Mouse (Mus musculus): ENCODE results near the gene Hoxc5.
A peak's percentile ranks its signal among the peaks of the same experiment; 100 is the strongest.

Gene Hoxc5

DNA sequence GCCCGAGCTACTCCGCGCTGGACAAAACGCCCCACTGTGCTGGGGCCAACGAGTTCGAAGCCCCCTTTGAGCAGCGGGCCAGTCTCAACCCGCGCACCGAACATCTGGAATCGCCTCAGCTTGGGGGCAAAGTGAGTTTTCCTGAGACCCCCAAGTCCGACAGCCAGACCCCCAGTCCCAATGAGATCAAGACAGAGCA lies at the start of gene Hoxc5:
Hoxc5 (plus strand) TSS at position 132 of the 199 bp plus-strand sequence.
- DNase-seq, result no peak

DNA sequence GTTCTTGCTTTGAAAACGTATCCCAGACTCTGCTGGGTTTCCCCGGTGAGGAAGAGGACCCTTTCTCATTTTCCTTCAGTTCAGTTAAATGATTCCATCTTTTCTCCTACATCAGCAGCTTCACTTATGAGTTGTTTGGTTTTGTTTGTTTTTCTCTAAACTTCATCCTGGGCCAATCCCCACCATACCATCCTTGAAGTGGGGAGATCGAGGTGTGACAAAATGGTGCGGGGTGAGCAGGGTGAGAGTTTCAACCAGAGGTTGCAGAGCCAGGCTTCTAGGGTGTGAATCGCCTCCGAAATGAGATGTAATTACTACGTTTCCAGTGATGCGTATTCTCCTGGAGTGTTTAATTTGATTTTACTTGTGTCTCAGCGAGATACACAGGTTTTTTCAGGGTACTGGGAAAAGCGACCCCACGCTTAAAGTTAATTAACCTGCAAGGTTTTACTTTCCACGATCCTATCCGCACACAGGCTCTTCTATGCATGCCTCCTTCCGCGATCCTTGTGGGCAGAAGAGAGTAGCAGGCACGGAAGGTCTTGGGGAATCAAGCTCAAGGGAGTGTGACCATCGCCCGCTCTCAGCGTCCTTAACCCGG lies 49.2 kb upstream of the Hoxc5 start:
- no peak for DNase-seq

DNA sequence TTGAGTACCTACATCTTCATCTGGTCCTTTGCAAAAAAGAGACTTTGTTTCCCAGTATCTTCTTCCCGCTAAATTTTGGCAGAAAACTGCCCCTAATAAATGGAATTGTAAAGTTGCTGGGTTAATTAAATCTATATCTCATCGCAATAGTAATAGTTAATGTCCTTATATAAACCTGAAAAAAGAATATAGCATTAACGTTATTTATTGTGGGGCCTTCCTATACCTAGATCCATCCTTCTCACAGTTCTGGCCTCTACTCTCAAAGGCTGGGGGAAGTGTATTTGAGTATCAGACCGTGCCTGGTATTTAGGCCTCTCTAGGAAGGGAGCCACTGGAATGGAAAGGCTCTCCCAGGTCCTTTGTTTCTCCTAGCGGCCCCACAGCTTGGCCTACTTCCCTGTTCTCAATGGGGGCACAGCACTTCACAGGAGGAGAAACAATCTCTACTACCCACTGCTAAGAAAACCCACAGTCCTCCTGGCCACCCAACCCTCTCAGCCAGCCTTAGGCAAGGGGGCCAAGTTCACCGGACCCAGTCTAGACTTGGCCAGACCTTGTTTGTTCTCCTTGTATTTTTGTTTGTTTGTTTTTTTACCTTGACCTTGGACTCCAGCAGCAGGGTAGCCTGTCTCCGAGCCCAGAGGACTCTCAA lies 48.5 kb upstream of the Hoxc5 start:
- no peak for DNase-seq

DNA sequence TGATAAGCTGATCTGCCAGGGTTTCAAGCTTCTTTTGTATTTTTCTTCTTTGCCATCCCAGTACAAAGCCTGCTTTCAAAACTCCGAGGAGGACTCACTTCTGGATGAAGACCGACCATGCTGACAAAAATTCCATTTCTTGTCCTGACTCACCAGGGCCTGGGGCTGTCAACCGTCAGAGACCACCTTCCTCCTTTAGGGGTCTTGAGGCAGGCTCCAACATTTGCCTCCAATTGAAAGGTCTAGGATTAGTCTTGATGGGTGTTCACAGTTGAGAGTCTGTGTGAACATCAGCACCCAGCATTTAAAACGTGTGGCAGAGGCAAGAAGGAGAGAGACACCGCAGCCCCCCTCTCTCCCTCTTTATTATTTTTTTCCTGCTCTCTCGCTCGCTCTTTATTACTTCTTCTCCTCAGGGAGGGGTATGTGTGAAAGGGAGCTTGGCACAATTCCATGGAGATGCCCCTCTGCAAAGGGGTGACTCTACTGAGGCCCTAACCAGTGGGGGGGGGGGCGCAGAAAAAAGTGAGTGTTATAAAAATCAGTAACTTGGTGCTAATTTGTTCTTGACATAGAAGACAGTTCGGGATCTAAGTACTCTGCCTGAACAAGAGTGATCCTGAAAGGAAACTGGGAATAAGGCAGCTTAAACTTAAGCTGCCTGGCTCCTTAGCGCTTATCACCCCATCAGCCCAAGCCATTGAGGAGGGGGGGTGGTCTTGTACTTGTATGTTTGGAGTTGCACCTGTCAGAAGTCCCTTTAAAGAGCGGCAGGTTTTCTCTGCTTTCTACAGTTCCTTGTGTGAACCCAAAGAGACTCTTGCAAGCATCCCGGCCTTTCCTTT lies 47.7 kb upstream of the Hoxc5 start:
- DNase-seq, result no peak

DNA sequence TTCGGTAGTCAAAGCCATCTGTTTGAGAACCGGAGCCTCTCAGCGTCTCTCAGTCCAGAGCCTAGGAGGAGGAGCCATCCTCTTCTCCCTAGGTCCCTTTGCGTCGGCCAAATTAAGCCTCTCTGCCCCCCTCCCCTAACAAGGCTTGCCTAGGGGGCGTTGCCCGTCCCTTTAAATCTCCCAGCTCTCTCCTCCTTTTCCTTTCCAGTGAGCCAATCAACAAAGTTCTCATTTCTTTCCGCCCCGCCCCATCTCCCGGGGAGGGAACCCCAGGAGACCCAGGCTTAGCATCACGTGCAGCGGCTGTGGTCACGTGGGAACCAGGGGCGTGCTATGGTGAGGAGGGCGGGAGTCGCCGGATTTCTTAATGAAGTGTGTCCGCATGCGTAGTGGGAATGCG lies 46.6 kb upstream of the Hoxc5 start:
- peak in 1 of 2 experiments; percentile 21 for DNase-seq

DNA sequence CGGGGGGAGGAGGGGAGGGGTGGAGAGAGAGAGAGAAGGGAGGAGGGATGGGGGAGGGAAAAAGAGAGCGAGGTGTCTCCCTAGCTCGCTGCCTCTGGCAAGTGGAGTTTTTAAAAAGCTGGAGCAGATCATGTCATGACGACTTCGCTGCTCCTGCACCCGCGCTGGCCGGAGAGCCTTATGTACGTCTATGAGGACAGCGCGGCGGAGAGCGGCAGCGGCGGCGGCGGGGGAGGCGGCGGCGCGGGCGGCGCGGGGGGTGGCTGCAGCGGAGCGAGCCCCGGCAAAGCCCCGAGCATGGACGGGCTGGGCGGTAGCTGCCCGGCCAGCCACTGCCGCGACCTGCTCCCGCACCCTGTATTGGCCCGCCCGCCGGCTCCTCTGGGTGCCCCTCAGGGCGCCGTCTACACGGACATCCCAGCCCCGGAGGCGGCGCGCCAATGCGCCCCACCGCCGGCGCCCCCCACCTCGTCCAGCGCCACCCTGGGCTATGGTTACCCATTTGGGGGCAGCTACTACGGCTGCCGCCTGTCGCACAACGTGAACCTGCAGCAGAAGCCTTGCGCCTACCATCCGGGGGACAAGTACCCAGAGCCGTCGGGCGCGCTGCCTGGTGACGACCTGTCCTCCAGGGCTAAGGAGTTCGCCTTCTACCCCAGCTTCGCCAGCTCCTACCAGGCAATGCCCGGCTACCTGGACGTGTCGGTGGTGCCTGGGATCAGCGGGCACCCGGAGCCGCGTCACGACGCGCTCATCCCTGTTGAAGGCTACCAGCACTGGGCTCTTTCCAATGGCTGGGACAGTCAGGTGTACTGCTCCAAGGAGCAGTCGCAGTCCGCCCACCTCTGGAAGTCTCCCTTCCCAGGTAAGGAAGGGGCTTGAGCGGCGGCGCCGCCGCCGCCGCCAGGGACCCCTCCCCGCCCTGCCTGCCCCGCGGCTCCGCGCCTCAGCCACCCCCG lies 45.9 kb upstream of the Hoxc5 start, which contains the start of gene Hoxc13:
Hoxc13 (plus strand) TSS at position 51 of the 959 bp plus-strand sequence.
- no peak for DNase-seq

DNA sequence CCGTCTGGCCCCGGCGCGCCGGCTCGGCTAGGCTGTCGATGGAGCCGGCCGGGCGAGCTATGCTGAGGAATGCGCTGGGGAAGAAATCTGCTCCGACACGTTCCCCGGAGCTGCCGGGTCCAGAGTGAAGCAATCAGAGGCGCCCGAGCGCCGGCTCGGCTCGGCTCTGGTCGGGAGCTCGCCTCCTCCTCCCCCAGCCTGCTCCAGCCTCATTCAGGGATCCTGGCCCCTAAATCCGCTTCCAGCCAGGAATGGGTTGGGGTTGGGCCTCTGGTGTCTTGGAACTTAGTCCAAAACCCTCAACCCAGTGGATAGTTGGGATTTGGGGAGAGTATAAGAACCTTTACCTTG lies 45.3 kb upstream of the Hoxc5 start:
- no peak for DNase-seq

DNA sequence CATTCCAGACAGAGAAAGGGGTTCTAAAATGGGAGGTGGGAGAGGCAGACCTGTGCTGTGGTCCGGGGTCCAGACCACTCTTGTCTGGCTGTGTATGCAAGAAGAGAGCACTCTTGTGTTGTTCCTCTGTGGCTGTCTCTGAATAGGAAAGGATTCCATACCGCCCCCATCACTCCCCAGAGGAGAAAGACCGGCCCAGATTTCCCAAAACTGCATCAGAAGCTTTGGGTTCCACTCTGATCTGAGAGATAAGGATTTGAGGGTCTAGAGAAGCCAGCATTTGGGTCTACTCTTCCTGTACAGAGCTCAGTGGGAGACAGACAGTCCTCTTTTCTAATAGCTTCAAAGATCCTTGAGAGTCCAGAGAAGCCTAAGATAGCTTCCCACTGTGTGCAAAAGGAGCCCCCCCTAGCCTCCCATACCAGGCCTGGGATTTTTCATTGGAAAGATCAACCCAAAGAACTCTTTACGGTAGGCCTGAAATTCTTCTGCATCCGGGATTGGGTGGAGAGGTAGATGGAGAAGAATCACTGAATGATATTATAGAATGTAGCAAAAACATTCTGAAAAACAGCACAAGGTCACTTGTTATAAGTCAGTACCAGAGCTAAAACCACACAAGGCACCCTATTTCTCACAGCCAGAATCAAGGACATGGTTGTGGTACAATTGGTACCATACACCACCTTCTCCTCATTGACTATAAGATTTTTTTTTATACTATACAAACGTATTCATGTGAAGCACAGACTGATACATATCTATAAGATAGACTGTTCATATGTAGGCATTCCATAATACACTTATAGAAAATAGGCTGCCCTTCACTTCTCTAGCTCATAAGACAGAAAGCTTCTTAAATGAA lies 44.4 kb upstream of the Hoxc5 start:
- no peak for DNase-seq

DNA sequence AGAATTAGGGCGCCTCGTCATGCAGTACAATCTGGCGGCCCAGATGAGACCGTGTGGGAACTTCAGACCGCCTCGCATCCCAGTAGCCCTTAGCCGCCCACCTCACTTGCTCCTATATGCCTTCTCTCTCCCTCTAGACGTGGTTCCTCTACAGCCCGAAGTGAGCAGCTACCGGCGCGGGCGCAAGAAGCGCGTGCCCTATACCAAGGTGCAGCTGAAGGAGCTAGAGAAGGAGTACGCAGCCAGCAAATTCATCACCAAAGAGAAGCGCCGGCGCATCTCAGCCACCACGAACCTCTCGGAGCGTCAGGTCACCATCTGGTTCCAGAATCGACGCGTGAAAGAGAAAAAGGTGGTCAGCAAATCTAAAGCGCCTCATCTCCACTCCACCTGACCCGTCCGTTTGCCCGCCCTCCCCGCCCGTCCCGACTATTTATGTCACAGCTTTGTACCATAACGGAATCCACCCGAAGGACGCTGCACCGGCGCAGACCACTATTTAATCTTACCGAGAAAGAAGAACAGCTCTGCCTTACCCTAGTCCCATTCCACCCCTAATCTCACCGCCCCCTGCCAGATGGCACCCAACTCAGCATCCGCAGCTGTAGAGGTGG lies 40.1 kb upstream of the Hoxc5 start:
- no peak for DNase-seq

DNA sequence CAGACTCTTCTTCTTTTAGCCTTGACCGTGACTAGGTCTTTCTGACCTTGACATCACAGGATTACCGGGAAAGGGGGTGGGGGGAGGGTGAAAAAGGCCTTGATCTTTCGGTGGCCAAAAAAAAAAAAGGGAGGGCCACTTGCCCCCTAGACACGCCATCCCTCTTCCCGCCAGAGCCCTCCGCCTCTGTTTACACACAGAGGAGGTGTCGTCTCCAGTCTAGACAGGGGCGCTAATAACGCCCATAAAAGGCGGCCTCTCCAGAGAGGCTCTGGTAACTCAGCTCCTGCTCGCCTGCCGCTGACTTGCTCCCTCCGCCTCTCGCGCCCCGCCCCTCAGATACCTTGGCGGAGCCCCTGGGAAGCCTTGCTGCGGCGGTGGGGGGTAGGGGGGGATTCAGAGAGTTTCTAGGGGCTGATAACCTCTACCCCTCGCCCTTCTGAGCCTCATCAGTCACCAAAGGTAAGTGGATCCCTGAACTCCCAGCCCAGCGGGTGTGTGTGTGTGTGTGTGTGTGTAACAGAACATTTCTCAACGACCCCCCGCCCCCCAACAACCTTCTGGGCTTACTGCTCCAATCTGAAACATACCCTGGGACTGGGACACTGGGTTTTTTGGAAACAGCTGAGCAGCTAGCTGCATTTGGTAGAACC lies 35.4 kb upstream of the Hoxc5 start:
- no peak for DNase-seq

DNA sequence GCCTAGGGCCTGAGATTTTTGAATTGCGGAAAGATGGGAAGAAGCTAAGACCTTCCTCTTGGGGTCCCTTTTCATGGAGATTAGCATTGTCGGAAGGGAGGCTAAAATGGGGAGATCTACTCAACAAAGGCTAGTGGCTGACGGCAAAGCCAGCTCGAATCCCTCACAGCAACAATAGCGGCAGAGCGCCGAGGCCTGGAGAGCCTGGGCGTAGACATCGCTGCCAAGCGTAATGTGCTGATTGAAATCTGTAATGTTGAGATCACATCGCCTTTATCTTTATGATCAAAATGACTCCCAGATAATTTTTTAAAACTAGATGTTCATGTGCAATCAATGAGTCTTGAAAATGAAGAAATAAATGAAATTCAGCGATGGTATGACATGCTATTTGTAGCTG lies 32.8 kb upstream of the Hoxc5 start:
- DNase-seq, result no peak

DNA sequence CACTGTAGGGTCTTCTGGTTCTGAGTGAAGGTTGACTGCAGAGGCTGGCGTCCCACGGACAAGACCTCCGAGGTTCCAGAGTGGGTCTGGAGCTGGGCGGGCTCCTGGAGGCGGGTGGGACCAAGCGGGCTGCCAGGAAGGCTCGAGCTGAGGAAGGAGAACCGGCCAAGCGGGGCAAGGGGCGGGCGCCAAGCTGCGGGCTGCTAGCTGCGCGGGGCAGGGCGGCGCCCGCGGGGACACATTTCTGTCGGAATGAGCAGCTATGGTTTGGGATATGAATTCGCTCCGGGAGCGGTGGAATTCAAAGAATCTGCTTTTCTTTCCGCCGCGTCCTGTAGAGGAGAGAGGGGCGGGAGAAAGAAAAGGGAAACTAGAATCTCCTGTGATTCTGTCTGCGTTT lies 32.3 kb upstream of the Hoxc5 start:
- DNase-seq, result no peak

DNA sequence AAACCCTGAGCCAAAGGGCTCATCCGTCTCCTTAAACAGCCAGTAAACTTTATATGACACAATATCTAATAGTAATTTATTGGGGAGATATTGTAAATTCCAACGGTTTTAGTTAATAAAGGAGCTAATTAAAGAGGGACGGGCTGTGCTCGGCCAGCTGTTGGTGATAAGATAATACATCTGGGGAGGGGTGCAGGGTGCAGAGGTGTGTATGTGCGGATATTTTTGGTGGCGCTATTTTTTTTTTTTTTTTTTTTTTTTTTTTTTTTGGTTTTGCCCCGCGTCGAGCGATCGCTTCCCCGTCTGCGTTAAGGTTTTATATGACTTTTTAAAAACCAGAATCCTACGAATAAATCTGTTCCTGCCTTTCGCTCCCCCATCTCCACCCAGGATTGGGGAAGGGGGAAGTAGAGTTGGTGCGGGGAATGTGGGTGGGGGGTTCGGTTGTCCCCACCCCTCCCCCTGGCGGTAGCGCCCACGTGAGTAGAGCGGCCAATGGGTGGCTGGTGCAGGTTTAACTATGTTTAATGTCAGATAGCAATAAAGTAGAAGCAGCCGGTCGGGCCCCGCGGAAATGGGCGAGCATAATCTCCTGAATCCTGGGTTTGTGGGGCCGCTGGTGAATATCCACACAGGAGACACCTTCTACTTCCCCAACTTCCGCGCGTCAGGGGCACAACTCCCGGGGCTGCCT lies 30.8 kb upstream of the Hoxc5 start, which contains the start of gene Hoxc12:
Hoxc12 (plus strand) TSS at position 479 of the 694 bp plus-strand sequence.
- no peak for DNase-seq

DNA sequence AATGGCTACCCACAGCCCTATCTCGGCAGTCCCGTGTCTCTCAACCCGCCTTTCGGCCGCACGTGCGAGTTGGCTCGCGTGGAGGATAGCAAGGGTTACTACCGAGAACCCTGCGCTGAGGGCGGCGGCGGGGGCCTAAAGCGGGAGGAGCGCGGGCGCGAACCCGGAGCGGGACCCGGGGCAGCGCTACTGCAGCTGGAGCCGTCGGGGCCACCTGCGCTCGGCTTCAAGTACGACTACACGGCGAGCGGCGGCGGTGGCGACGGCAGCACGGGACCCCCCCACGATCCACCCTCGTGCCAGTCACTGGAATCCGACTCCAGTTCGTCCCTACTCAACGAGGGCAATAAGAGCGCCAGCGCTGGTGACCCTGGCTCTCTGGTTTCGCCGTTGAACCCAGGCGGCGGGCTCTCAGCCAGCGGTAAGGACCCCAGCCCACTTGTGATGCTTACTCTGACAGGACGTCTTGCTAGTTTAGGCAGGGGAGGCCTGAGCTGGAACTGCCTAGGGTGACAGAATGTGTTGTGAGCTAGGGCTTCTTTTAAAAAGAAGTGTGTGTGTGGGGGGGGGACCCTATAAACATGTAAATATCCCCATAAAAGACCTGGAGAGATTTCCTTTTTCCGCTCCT lies 30.1 kb upstream of the Hoxc5 start:
- no peak for DNase-seq

DNA sequence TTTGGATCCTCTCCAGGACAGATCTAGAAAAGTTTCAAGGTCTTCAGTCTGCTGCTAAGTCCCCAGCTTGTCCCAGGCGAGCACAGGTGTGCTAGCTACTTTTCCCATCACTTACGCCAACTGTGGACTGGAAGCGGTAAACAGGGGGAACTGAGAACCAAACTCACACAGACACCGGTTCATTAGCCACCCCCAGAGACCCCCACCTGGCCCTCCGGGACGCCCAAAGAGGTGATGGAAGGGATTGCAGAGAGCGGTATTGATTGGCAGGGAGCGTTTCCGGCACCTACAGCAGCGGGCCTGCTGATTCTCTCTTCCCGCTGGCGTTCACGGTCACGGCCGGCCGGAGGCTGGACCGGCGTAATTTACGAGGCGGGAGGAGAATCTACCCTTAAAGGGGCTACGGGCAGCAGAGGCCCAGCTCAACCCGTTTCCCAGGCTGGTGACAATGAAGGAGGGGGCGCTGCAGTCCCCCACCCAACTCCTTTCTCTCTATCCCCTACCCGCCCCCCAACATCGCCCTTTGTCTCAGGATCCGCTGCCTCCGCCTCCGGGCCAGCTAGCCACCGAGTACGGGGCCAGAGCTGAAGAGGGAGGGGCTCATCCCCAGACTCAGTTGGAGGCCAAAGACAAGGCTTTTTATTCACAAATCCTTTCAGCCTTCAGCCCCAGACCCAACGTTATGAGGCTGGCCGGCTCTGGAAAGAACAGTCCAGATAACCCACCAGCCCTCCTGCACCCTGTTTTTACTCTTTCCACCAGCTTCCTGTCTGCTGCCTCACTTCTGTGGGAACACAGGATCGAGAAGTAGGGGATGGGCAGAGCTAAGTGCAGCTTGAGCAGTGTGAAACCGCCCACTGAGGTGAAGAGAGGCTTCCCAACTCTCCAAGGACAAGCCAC lies 27.7 kb upstream of the Hoxc5 start:
- no peak for DNase-seq

DNA sequence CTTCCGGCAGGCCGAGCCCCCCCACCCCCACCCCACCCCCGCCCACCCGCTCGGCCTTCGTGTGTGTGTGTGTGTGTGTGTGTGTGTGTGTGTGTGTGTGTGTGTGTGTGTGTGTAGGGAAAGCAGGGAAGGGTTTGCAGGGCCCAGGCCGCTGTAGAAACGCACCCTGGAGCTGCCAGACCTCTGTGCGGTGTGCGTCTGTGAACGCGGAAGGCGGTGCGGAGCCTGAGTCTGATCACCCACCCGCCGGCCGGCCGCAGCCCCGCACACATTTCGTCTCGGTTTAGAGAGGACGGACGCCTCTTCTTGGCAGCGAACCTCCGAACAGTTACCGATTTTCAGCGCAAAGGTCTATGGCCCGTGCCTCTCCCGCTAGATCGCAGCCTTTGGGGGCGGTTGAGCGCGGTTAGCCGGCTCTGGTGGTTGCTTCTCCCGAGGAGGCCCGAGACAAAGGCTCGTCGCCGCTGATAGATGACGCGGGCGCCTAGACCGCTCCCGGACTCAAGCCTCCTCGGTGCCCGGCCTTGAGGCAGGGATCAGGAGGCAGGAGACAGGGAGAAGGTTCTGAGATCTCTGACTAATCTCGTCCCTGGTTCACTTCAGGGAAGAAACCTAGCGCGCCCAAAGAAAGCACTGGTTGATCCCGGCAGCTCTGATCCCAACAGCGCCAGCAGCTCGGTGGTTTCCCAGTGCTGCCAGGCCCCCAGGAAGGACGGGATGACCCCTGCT lies 24.3 kb upstream of the Hoxc5 start:
- DNase-seq, result peak in 1 of 2 experiments; percentile 17

DNA sequence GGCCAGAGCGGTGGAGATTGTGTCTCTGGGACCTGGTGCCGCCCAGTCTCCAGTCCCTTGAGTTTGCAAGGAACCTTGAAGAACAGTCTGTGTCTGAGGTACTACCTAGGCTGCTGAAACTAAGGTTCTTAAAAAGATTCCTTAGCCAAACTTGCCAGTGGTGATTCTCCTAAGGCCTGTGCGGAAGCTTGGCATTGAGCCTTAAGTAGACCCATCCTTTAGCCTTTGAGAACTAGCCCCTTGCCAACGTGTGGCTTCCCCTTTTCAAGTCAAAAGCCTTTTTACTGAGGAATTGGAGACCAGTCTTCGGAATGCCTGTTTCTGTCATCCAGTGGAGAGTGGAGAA lies 23.8 kb upstream of the Hoxc5 start:
- DNase-seq, result no peak
